Mouse (Mus musculus) heart, adult 9 months (tissue): Measurements from ENCODE around the gene Tmem179.
A peak's percentile ranks its signal among the peaks of the same experiment; 100 is the strongest.

Source experiments
- DNase-seq, 2 experiments: peaks; one replicate each; pipeline ENCODE4 v3.0.0; 2022; ENCODE audit warnings: low spot score in 2 of 2

Tmem179 gene

GRCm38 (mm10) chr12:112516697-112517337, at the start of gene Tmem179:
Tmem179 (minus strand) TSS chr12:112516747.
- peak; percentile 66 to 76 for DNase-seq

GRCm38 (mm10) chr12:112563011-112563410, 46.5 kb upstream of the Tmem179 start:
- DNase-seq = no peak

- no peak for DNase-seq
Observed at GRCm38 (mm10) chr12:112562462-112562861, 45.9 kb upstream of the Tmem179 start.

GRCm38 (mm10) chr12:112561163-112561562, 44.6 kb upstream of the Tmem179 start:
- DNase-seq = no peak

GRCm38 (mm10) chr12:112560176-112560797, 43.7 kb upstream of the Tmem179 start:
- no peak for DNase-seq

GRCm38 (mm10) chr12:112559671-112560070, 43.1 kb upstream of the Tmem179 start:
- DNase-seq = no peak

- peak; percentile 57 to 83 for DNase-seq
Observed at GRCm38 (mm10) chr12:112559231-112559630, 42.7 kb upstream of the Tmem179 start.

- no peak for DNase-seq
Observed at GRCm38 (mm10) chr12:112557219-112557618, 40.7 kb upstream of the Tmem179 start.

- peak; percentile 22 to 62 for DNase-seq
Observed at GRCm38 (mm10) chr12:112556531-112557060, 40.0 kb upstream of the Tmem179 start.

- DNase-seq = no peak
Observed at GRCm38 (mm10) chr12:112554900-112555299, 38.4 kb upstream of the Tmem179 start.

GRCm38 (mm10) chr12:112552520-112552919, 36.0 kb upstream of the Tmem179 start:
- DNase-seq = no peak

- peak; percentile 61 to 83 for DNase-seq
Observed at GRCm38 (mm10) chr12:112551861-112552375, 35.4 kb upstream of the Tmem179 start.

GRCm38 (mm10) chr12:112549287-112549686, 32.7 kb upstream of the Tmem179 start:
- DNase-seq = no peak

GRCm38 (mm10) chr12:112546110-112546509, 29.6 kb upstream of the Tmem179 start:
- DNase-seq = no peak

GRCm38 (mm10) chr12:112544946-112545701, 28.6 kb upstream of the Tmem179 start:
- peak in 1 of 2 experiments; percentile 23 for DNase-seq

GRCm38 (mm10) chr12:112543941-112544340, 27.4 kb upstream of the Tmem179 start:
- DNase-seq = no peak

- peak; percentile 61 to 80 for DNase-seq
Observed at GRCm38 (mm10) chr12:112542920-112543300, 26.4 kb upstream of the Tmem179 start.

GRCm38 (mm10) chr12:112542257-112542919, 25.8 kb upstream of the Tmem179 start:
- no peak for DNase-seq

GRCm38 (mm10) chr12:112541483-112542091, 25.0 kb upstream of the Tmem179 start:
- DNase-seq = no peak

GRCm38 (mm10) chr12:112540321-112540720, 23.8 kb upstream of the Tmem179 start:
- no peak for DNase-seq

- DNase-seq = no peak
Observed at GRCm38 (mm10) chr12:112539466-112539965, 23.0 kb upstream of the Tmem179 start.
